7 mouse cellular contexts compared by ENCODE assay signal in genomic region chr11:61175778-61176177, GRCm38 (mm10). TPM values are rescaled to one million over a fixed set of nuclear protein-coding genes. Genes with fewer than 3 reads are reported as not detected.
A peak's percentile ranks its signal among the peaks of the same experiment; 100 is the strongest.
DNase-seq lines count a peak whose midpoint lies in the region; ATAC-seq lines count a peak whose summit lies in the region.

No protein-coding gene starts in this region.

- H3K27ac ChIP-seq in lung, embryonic 15.5 days: no peak overlapping the region
- peak overlapping the region; percentile 99 for H3K27ac ChIP-seq in forebrain, embryonic 15.5 days (replicated peaks)
- peak overlapping the region; percentile 58 for H3K27ac ChIP-seq in liver, embryonic 12.5 days
- peak overlapping the region; percentile 44; the same call in 1 of the 2 replicates for H3K27ac ChIP-seq in stomach, embryonic 15.5 days

- no peaks in the 10 kb centered on the region for H3K36me3 ChIP-seq in lung, embryonic 15.5 days
- no peaks in the 10 kb centered on the region for H3K36me3 ChIP-seq in forebrain, embryonic 15.5 days
- H3K36me3 ChIP-seq in liver, embryonic 12.5 days: no peaks in the 10 kb centered on the region
- no peaks in the 10 kb centered on the region for H3K36me3 ChIP-seq in stomach, embryonic 15.5 days

- DNase-seq in lung, postnatal 25 days (ENCODE audit: low spot score): no peak
- DNase-seq in cerebellum, adult 18-20 months: no peak
- DNase-seq in cerebellum, adult 9-10 months: no peak

- no peaks in the 10 kb centered on the region for H3K9me3 ChIP-seq in lung, embryonic 15.5 days
- no peaks in the 10 kb centered on the region for H3K9me3 ChIP-seq in forebrain, embryonic 15.5 days
- H3K9me3 ChIP-seq in liver, embryonic 12.5 days (replicated peaks): no peaks in the 10 kb centered on the region
- no peaks in the 10 kb centered on the region for H3K9me3 ChIP-seq in stomach, embryonic 15.5 days

- 71% methylated on average over 5 of the region's 5 CpGs for WGBS in lung, embryonic 15.5 days
- WGBS in forebrain, embryonic 15.5 days: 73% methylated on average over 5 of the region's 5 CpGs
- 60% methylated on average over 5 of the region's 5 CpGs for WGBS in liver, embryonic 12.5 days (ENCODE audit: insufficient replicate concordance)
- 74% methylated on average over 5 of the region's 5 CpGs for WGBS in stomach, embryonic 15.5 days

- H3K4me3 ChIP-seq in lung, embryonic 15.5 days: no peak overlapping the region; the same call in 1 of the 2 replicates
- H3K4me3 ChIP-seq in forebrain, embryonic 15.5 days: no peak overlapping the region; the same call in 1 of the 2 replicates
- H3K4me3 ChIP-seq in liver, embryonic 12.5 days: peak overlapping the region; percentile 85; the same call in 1 of the 2 replicates
- no peak overlapping the region for H3K4me3 ChIP-seq in stomach, embryonic 15.5 days (replicated peaks)

- no peaks in the 10 kb centered on the region for H3K27me3 ChIP-seq in lung, embryonic 15.5 days
- no peaks in the 10 kb centered on the region for H3K27me3 ChIP-seq in forebrain, embryonic 15.5 days
- H3K27me3 ChIP-seq in liver, embryonic 12.5 days (replicated peaks): no peaks in the 10 kb centered on the region
- H3K27me3 ChIP-seq in stomach, embryonic 15.5 days (replicated peaks): no peaks in the 10 kb centered on the region

- H3K4me2 ChIP-seq in lung, embryonic 15.5 days: peak overlapping the region; percentile 60
- peak overlapping the region; percentile 46 for H3K4me2 ChIP-seq in forebrain, embryonic 15.5 days (replicated peaks)
- H3K4me2 ChIP-seq in liver, embryonic 12.5 days: peak overlapping the region; percentile 100
- H3K4me2 ChIP-seq in stomach, embryonic 15.5 days: peak overlapping the region; percentile 64

- no peak overlapping the region for H3K9ac ChIP-seq in lung, embryonic 15.5 days
- H3K9ac ChIP-seq in forebrain, embryonic 15.5 days (replicated peaks): no peak overlapping the region
- H3K9ac ChIP-seq in liver, embryonic 12.5 days: no peak overlapping the region
- H3K9ac ChIP-seq in stomach, embryonic 15.5 days: no peak overlapping the region

- no peak for ATAC-seq in lung, embryonic 15.5 days (ENCODE audit: borderline replicate concordance, extremely low read depth, low FRiP score, low TSS enrichment)
- ATAC-seq in forebrain, embryonic 15.5 days (replicated peaks): no peak
- ATAC-seq in liver, embryonic 12.5 days: no peak
- ATAC-seq in stomach, embryonic 15.5 days (ENCODE audit: insufficient read depth, low FRiP score, low read depth): no peak

- H3K4me1 ChIP-seq in lung, embryonic 15.5 days: peaks cover 14% of the 10 kb centered on the region
- H3K4me1 ChIP-seq in forebrain, embryonic 15.5 days: peaks cover 35% of the 10 kb centered on the region
- peaks cover 23% of the 10 kb centered on the region for H3K4me1 ChIP-seq in liver, embryonic 12.5 days
- H3K4me1 ChIP-seq in stomach, embryonic 15.5 days: peaks cover 12% of the 10 kb centered on the region

RNA-seq across cellular contexts. Expression of gene Usp22, which starts 0.9 kb away (rescaled TPM):
- polyA plus RNA-seq in lung, embryonic 15.5 days (2015; fragmentation: Nextera tagmentation; extraction: Ambion mirVana): 109 and 113 TPM in 2 replicates
- polyA plus RNA-seq in forebrain, embryonic 15.5 days (2015; fragmentation: Nextera tagmentation; extraction: Ambion mirVana): 419 and 436 TPM in 2 replicates
- 28.5 and 30.8 TPM in 2 replicates for polyA plus RNA-seq in liver, embryonic 12.5 days (2016; fragmentation: Nextera tagmentation; extraction: Ambion mirVana)
- 92.9 and 104 TPM in 2 replicates for polyA plus RNA-seq in stomach, embryonic 15.5 days (2015; fragmentation: Nextera tagmentation; extraction: Ambion mirVana)

RNA-seq across cellular contexts. Expression of gene Aldh3a1, which starts 31.6 kb away (rescaled TPM):
- 0.15 and 0.22 TPM in 2 replicates for polyA plus RNA-seq in lung, embryonic 15.5 days (2015; fragmentation: Nextera tagmentation; extraction: Ambion mirVana)
- polyA plus RNA-seq in forebrain, embryonic 15.5 days (2015; fragmentation: Nextera tagmentation; extraction: Ambion mirVana): 0.14 and 0.28 TPM in 2 replicates
- polyA plus RNA-seq in liver, embryonic 12.5 days (2016; fragmentation: Nextera tagmentation; extraction: Ambion mirVana): 0.07 TPM in 1 of 2 replicates, not detected in the other
- 0.19 TPM in 1 of 2 replicates, not detected in the other for polyA plus RNA-seq in stomach, embryonic 15.5 days (2015; fragmentation: Nextera tagmentation; extraction: Ambion mirVana)

RNA-seq across cellular contexts. Expression of gene Tnfrsf13b, which starts 49.2 kb away (rescaled TPM):
- polyA plus RNA-seq in lung, embryonic 15.5 days (2015; fragmentation: Nextera tagmentation; extraction: Ambion mirVana): 2.9 and 3.5 TPM in 2 replicates
- 0.78 and 0.91 TPM in 2 replicates for polyA plus RNA-seq in forebrain, embryonic 15.5 days (2015; fragmentation: Nextera tagmentation; extraction: Ambion mirVana)
- polyA plus RNA-seq in liver, embryonic 12.5 days (2016; fragmentation: Nextera tagmentation; extraction: Ambion mirVana): 3.2 and 4.8 TPM in 2 replicates
- 2.5 and 3.4 TPM in 2 replicates for polyA plus RNA-seq in stomach, embryonic 15.5 days (2015; fragmentation: Nextera tagmentation; extraction: Ambion mirVana)

Comparison
In these comparisons a context has a peak if more than half of its experiments do, and no peak if none do; other contexts are left out.
1. H3K4me2 ChIP-seq: peak in every context shown above with its lines; median percentile 100 in liver, embryonic 12.5 days; 64 in stomach, embryonic 15.5 days; 60 in lung, embryonic 15.5 days; 46 in forebrain, embryonic 15.5 days.